Mouse (Mus musculus): ENCODE measurements around the gene Gm28308.

The Gm28308 gene

GRCm38 (mm10) chr6:52185222-52185621, 27.9 kb downstream of the Gm28308 start:
- no peak for DNase-seq (ENCODE audit: low spot score in 2 of 2)

- DNase-seq (ENCODE audit: low spot score in 2 of 2), result no peak
Observed at GRCm38 (mm10) chr6:52184668-52185067, 28.5 kb downstream of the Gm28308 start.

- no peak for DNase-seq (ENCODE audit: low spot score in 2 of 2)
Observed at GRCm38 (mm10) chr6:52183311-52184080, 29.6 kb downstream of the Gm28308 start.

- no peak for DNase-seq (ENCODE audit: low spot score in 2 of 2)
Observed at GRCm38 (mm10) chr6:52182793-52183192, 30.3 kb downstream of the Gm28308 start.

GRCm38 (mm10) chr6:52182030-52182429, 31.1 kb downstream of the Gm28308 start:
- no peak for DNase-seq (ENCODE audit: low spot score in 2 of 2)

- no peak for DNase-seq (ENCODE audit: low spot score in 2 of 2)
Observed at GRCm38 (mm10) chr6:52180726-52181125, 32.4 kb downstream of the Gm28308 start.

GRCm38 (mm10) chr6:52180213-52180710, 32.9 kb downstream of the Gm28308 start:
- DNase-seq (ENCODE audit: low spot score in 2 of 2), result no peak

GRCm38 (mm10) chr6:52179690-52180089, 33.4 kb downstream of the Gm28308 start:
- no peak for DNase-seq (ENCODE audit: low spot score in 2 of 2)

GRCm38 (mm10) chr6:52178918-52179665, 34.0 kb downstream of the Gm28308 start:
- DNase-seq (ENCODE audit: low spot score in 2 of 2), result no peak

GRCm38 (mm10) chr6:52177806-52178205, 35.3 kb downstream of the Gm28308 start:
- DNase-seq (ENCODE audit: low spot score in 2 of 2), result no peak

GRCm38 (mm10) chr6:52177061-52177735, 35.9 kb downstream of the Gm28308 start, which contains the start of gene 5730596B20Rik:
Gene 5730596B20Rik (plus strand): TSS chr6:52177498.
- no peak for DNase-seq (ENCODE audit: low spot score in 2 of 2)

- DNase-seq (ENCODE audit: low spot score in 2 of 2), result no peak
Observed at GRCm38 (mm10) chr6:52176391-52176790, 36.7 kb downstream of the Gm28308 start.

GRCm38 (mm10) chr6:52175864-52176263, 37.3 kb downstream of the Gm28308 start:
- DNase-seq (ENCODE audit: low spot score in 2 of 2), result no peak

GRCm38 (mm10) chr6:52174968-52175751, 38.0 kb downstream of the Gm28308 start:
- DNase-seq (ENCODE audit: low spot score in 2 of 2), result no peak

GRCm38 (mm10) chr6:52173648-52174047, 39.5 kb downstream of the Gm28308 start:
- no peak for DNase-seq (ENCODE audit: low spot score in 2 of 2)

GRCm38 (mm10) chr6:52172501-52172900, 40.6 kb downstream of the Gm28308 start:
- no peak for DNase-seq (ENCODE audit: low spot score in 2 of 2)

GRCm38 (mm10) chr6:52171938-52172337, 41.2 kb downstream of the Gm28308 start:
- no peak for DNase-seq (ENCODE audit: low spot score in 2 of 2)

- no peak for DNase-seq (ENCODE audit: low spot score in 2 of 2)
Observed at GRCm38 (mm10) chr6:52171331-52171730, 41.8 kb downstream of the Gm28308 start.

GRCm38 (mm10) chr6:52170898-52171223, 42.3 kb downstream of the Gm28308 start:
- DNase-seq (ENCODE audit: low spot score in 2 of 2), result no peak

- DNase-seq (ENCODE audit: low spot score in 2 of 2), result no peak
Observed at GRCm38 (mm10) chr6:52170166-52170897, 42.8 kb downstream of the Gm28308 start.

Measured in spleen, postnatal 14 days (tissue).